Mouse (Mus musculus): ENCODE results near the gene Atl3.

DNA sequence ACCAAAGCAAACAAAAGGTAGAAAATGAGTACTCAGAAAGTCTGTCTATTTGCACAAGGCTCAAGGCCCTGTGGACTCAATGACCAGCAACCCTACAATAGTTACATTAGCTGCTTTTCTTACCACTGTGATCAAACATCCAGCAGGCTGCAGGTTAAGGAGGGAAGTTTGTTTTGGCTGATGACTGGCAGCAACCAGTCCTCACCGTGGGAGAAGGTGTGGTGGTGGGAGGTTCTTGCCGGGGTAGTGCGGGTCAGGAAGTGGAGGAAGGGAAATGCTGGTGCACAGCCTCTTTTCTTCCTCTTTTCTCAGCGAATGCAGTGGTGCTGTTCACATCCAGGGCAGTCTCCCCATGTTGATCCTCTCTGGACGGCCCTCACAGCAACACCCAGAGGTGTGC, 87.2 kb downstream of the Atl3 start:
- TF ChIP-seq CTCF (IDR thresholded peaks at IDR 0.05; ENCODE audit: low read depth, low read length) (no peak), TAL1 (conservative IDR thresholded peaks at IDR 0.05; ENCODE audit: low read depth, low read length) (no peak), GATA2 (IDR thresholded peaks at IDR 0.05; ENCODE audit: borderline replicate concordance, low read depth, low read length) (no peak), GATA1 (IDR thresholded peaks at IDR 0.05; ENCODE audit: borderline replicate concordance, low read length) (no peak), POLR2AphosphoS5 (IDR thresholded peaks at IDR 0.05; ENCODE audit: insufficient replicate concordance, low read depth, low read length) (no peak)

All from G1E (cell line).